Mouse (Mus musculus) midbrain, postnatal 0 days (tissue): Measurements from ENCODE around the gene Mt1. TPM values are rescaled to one million over a fixed set of nuclear protein-coding genes. Genes with fewer than 3 reads are reported as not detected.
"Not testable (repeated sequence)": the region's sequence is repeated elsewhere in the genome, so short reads cannot be mapped to it uniquely, and the experiment has no call there.

Source experiments
- ATAC-seq: fragments of 200-750 bp; cut with Nextera tagmentation; 2 replicates; pipeline ENCODE4 v1.8.0; 2017; ENCODE audit warnings: moderate number of reproducible peaks, mild to moderate bottlenecking, moderate TSS enrichment, moderate library complexity; ENCODE audit not compliant: low FRiP score
- DNase-seq: peaks from one replicate; pipeline ENCODE4 v3.0.0-alpha.2; 2015; ENCODE audit warnings: low spot score
- H3K27ac ChIP-seq: fragments of 300-500 bp; sonication (generic); 2 replicates; pipeline ENCODE4 v1.5.1; 2014; ENCODE audit warnings: low read depth, mild to moderate bottlenecking, low read length, mixed read lengths
- H3K27me3 ChIP-seq: fragments of 300-500 bp; sonication (generic); 2 replicates; pipeline ENCODE4 v1.6.1; 2014; ENCODE audit warnings: low read length, control low read depth, mixed read lengths; ENCODE audit not compliant: insufficient read depth
- H3K36me3 ChIP-seq: fragments of 300-500 bp; sonication (generic); 2 replicates; pipeline ENCODE4 v1.6.1; 2014; ENCODE audit warnings: low read length, control low read depth, mixed read lengths; ENCODE audit not compliant: insufficient read depth
- H3K4me1 ChIP-seq: fragments of 300-500 bp; sonication (generic); 2 replicates; pipeline ENCODE4 v1.6.1; 2014; ENCODE audit warnings: mild to moderate bottlenecking, control low read depth, antibody characterized with exemption, low read length, mixed read lengths; ENCODE audit not compliant: insufficient read depth
- H3K4me2 ChIP-seq: fragments of 300-500 bp; sonication (generic); 2 replicates; pipeline ENCODE4 v1.6.1; 2014; ENCODE audit warnings: low read depth, mild to moderate bottlenecking, low read length, mixed read lengths; ENCODE audit not compliant: poor library complexity, severe bottlenecking
- H3K4me3 ChIP-seq: fragments of 300-500 bp; sonication (generic); 2 replicates; pipeline ENCODE4 v1.5.1; 2014; ENCODE audit warnings: low read depth, mild to moderate bottlenecking, low read length, moderate library complexity
- H3K9ac ChIP-seq: fragments of 300-500 bp; sonication (generic); replicated peaks from 2 replicates; pipeline ENCODE4 v1.6.1; 2014; ENCODE audit warnings: mild to moderate bottlenecking, low read length, moderate library complexity, mixed read lengths; ENCODE audit not compliant: poor library complexity, severe bottlenecking
- H3K9me3 ChIP-seq: fragments of 300-500 bp; sonication (generic); 2 replicates; pipeline ENCODE4 v1.6.1; 2016; ENCODE audit warnings: low read length, control low read depth
- CTCF ChIP-seq: IDR thresholded peaks from 2 replicates; pipeline ENCODE4 v1.5.1; 2016; ENCODE audit warnings: antibody characterized with exemption, mild to moderate bottlenecking
- WGBS: fragments of 180-500 bp; shearing (Covaris S2); extraction: QIAGEN DNeasy Blood & Tissue Kit; methylation state at CpG from one replicate; pipeline ENCODE4 v1.1.7; 2014; 5-methylcytosine and 5-hydroxymethylcytosine counted together
- polyA plus RNA-seq: library from polyadenylated mRNA; unstranded; fragments of >200 nt; fragmentation: Nextera tagmentation; extraction: Ambion mirVana; gene quantifications from 2 replicates; pipeline ENCODE4 v1.2.1, GENCODE M21; 2015
- total RNA-seq: library from RNA; depleted of rRNA; stranded (reverse); fragments of >200 nt; gene quantifications from 2 replicates; pipeline ENCODE4 v1.2.3, GENCODE M21; 2014

Mt1 gene
- total and polyA plus RNA-seq, 2 experiments from 2014 or later, result 387 to 460 TPM

DNA sequence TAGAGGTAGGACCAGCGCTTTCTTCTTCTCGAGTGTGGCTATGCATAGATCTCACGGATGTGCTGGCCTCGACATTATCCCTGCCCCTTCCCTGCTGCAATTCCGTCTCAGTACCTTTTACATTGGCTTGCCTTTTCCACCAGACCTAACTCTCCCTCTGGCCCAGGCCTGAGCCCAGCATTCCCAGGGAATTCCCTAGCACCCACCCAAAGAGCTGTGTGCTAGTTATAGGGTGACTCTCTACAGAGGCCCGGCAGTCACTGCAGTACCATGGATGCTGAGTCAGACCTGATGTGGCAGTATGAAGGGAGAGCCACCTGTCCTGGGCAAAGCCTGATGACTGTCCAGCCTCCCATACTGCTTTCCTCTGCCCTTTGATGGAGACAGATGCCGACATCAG, 25.4 kb upstream of the Mt1 start:
- TF ChIP-seq CTCF, result no peak
- Histone ChIP-seq H3K9ac (peak overlapping the region; percentile 73), H3K4me1 (no peaks in the 10 kb centered on the region), H3K27me3 (no peaks in the 10 kb centered on the region), H3K36me3 (no peaks in the 10 kb centered on the region), H3K4me2 (peak overlapping the region; percentile 77), H3K9me3 (no peaks in the 10 kb centered on the region), H3K4me3 (peak overlapping the region; percentile 51), H3K27ac (peak overlapping the region; percentile 71)
- DNase-seq, result peak; percentile 26
- ATAC-seq, result no peak
- 29% methylated on average over 7 of the region's 7 CpGs for WGBS

DNA sequence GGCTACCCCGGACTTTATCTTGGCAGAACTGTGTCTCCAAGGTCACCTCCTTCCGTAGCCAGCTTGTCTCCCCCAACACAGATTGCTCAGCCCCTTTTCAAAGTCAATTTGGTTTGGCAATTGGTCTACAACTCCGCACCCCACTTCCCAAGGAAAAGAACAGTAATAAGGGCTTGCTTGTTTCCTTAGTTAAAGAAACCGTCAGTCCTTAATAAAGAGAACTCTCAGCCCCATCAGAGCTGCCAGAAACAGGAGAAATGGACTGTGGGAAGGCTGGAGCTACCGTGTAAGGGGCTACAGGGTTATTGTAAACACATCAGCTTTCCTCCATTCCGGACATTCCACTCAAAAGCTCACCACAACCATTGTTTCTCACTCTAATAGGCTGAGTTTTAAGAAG, 24.3 kb upstream of the Mt1 start:
- no peak for TF ChIP-seq CTCF
- Histone ChIP-seq H3K27ac (no peak overlapping the region), H3K4me2 (peak overlapping the region; percentile 77; the same call in 1 of the 2 replicates), H3K4me3 (no peak overlapping the region; the same call in 1 of the 2 replicates), H3K4me1 (no peaks in the 10 kb centered on the region), H3K9me3 (no peaks in the 10 kb centered on the region), H3K36me3 (no peaks in the 10 kb centered on the region), H3K27me3 (no peaks in the 10 kb centered on the region), H3K9ac (no peak overlapping the region)
- DNase-seq (peak; percentile 68), ATAC-seq (peak; percentile 19; the same call in 1 of the 2 replicates)
- WGBS, result 47% methylated on average over 6 of the region's 6 CpGs

DNA sequence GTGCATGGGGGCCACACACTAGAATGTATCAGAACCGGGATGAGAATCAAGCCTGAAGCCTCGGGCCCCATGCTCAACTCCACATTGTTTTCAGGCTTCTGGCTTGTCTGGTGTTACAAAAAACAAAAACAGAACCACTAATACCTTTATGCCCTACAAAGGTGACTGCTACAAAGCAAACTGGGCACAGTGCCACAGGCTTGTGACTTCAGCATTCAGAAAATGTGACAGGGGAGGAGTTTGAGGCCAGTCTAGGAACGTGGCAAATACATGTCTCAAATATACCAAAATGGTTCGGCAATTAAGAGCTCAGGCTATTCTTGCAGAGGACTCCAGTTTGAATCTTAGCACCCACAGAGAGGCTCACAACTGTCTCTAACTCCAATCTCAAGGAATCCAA, 22.8 kb upstream of the Mt1 start:
- H3K4me3 ChIP-seq, result no peak overlapping the region
- no peaks in the 10 kb centered on the region for H3K27me3 ChIP-seq
- no peak overlapping the region for H3K9ac ChIP-seq
- WGBS, result 69% methylated on average over 4 of the region's 4 CpGs
- no peak for TF ChIP-seq CTCF
- no peak overlapping the region for H3K4me2 ChIP-seq
- H3K4me1 ChIP-seq, result no peaks in the 10 kb centered on the region
- DNase-seq (no peak), ATAC-seq (no peak)
- no peaks in the 10 kb centered on the region for H3K36me3 ChIP-seq
- H3K27ac ChIP-seq, result no peak overlapping the region
- H3K9me3 ChIP-seq, result no peaks in the 10 kb centered on the region

DNA sequence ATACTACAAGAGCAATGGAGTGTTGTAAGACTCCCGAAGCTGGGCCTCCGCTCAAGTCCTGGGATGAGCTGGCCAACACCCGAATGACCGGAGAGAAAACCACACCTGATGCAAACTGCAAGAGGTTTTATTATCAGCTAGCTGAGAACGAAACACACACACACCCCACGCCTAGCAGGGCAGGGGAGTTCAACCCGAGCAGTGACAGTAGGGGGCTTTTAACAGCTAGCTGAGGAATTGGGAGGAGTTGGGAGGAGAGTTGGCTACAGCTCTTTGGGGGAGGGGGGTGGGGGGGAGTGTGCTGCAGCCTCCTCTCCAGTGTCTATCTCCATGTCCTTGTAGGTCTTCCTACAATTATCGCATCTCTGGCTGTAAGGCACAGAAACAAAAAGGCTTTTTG, 13.1 kb upstream of the Mt1 start:
- not testable (repeated sequence) for H3K9ac ChIP-seq, H3K27ac ChIP-seq, ATAC-seq, H3K4me2 ChIP-seq, H3K4me1 ChIP-seq, DNase-seq, H3K27me3 ChIP-seq, H3K9me3 ChIP-seq, H3K4me3 ChIP-seq, H3K36me3 ChIP-seq
- 71% methylated on average over 8 of the region's 8 CpGs for WGBS

DNA sequence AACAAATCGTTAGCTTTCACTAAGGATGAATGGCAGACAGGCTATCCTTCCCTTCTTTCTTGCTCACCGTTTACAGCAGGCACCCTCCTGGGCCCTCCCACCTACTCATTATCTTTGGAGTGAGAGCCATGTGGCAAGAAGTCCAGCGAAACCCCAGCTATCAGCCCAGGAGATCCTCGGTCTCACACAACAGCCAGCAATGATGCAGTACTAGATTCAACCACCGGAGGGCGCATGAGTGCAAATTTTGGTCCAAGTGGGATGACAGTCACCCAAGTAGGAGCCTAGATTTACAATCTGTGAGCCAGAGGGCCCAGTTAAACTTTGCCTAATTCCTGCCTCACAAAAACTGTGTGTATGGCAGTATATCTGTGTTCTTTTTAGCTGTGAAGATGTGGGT, 11.6 kb upstream of the Mt1 start:
- no peaks in the 10 kb centered on the region for H3K9me3 ChIP-seq
- ATAC-seq (no peak), DNase-seq (peak; percentile 88)
- 3% methylated on average over 6 of the region's 6 CpGs for WGBS
- TF ChIP-seq CTCF, result peak; percentile 96
- H3K27ac ChIP-seq, result no peak overlapping the region
- H3K27me3 ChIP-seq, result peaks cover 21% of the 10 kb centered on the region
- H3K36me3 ChIP-seq, result no peaks in the 10 kb centered on the region
- H3K4me2 ChIP-seq, result 0 out of 2 replicates have a peak overlapping the region, but pooled peaks have one; percentile 24
- no peak overlapping the region for H3K4me3 ChIP-seq
- no peaks in the 10 kb centered on the region for H3K4me1 ChIP-seq
- no peak overlapping the region for H3K9ac ChIP-seq

DNA sequence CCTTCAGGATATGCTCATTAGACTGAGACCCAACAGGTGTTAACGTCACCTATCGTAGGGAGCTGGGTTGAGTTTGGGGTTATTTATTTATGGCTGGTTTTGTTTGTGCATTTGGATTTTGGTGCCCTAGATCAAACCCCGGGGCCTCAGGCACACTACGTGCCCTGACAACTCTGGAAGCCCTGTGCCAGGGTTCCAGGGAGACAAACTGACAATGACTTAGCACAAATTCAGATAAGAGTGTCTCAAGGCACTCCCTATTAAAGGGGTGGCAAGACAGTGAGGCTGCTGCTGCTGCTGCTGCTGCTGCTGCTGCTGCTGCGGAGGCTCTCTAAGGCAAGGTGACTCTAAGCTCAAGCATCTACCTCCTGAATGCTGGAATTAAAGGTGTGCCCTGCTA, 9.3 kb upstream of the Mt1 start:
- H3K9me3 ChIP-seq, result no peaks in the 10 kb centered on the region
- no peak overlapping the region for H3K4me2 ChIP-seq
- 83% methylated on average over 5 of the region's 5 CpGs for WGBS
- TF ChIP-seq CTCF, result no peak
- H3K27ac ChIP-seq, result no peak overlapping the region
- no peak for ATAC-seq
- no peaks in the 10 kb centered on the region for H3K36me3 ChIP-seq
- DNase-seq, result no peak
- H3K27me3 ChIP-seq, result peaks cover 29% of the 10 kb centered on the region
- no peak overlapping the region for H3K9ac ChIP-seq
- H3K4me1 ChIP-seq, result no peaks in the 10 kb centered on the region
- H3K4me3 ChIP-seq, result no peak overlapping the region
